Mouse (Mus musculus): ENCODE results near the gene Pus3. TPM values are rescaled to one million over a fixed set of nuclear protein-coding genes. Genes with fewer than 3 reads are reported as not detected.
"Not testable (repeated sequence)": the region's sequence is repeated elsewhere in the genome, so short reads cannot be mapped to it uniquely, and the experiment has no call there.

The Pus3 gene
- total RNA-seq, 1 experiment from 2014 or later: 36.8 TPM

DNA sequence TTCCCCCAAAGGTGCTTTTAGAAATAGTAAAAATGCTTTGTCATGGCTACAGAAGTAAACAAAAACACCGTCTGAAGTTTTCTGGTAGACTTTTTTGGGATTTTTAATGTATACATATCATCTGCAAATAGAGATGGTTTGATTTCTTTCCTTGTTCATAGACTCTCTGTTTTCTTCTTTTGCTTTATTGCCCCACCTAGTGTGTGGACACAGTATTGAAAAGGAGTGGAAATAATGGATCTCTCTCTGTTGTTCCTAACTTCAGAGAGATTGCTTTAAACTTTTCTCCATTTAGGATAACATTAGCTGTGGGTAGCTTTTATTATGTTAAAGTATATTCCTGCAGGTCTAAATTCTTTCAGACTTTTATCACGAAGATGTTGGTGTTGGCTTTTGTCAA is 55.6 kb downstream of the Pus3 start:
- no peak for ATAC-seq (replicated peaks; ENCODE audit: low read depth, poor library complexity, severe bottlenecking)

DNA sequence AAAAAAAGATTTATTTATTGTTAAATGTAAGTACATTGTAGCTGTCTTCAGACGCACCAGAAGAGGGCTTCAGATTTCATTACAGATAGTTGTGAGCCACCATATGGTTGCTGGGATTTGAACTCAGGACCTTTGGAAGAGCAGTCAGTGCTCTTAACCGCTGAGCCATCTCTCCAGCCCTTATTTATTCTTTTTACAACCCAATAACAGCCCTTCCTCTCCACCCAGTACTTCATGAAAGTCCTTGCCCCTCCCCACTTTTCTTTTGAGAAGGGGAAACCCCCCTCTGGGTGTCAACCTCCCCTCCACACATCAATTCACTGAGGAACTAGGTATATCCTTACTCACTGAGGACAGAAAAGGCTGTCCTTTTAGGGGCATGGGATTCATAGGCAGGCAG is 58.4 kb downstream of the Pus3 start:
- ATAC-seq (replicated peaks; ENCODE audit: low read depth, poor library complexity, severe bottlenecking): not testable (repeated sequence)

Other genes with a start within 250 kb of the Pus3 start
- 0.39 and 1.4 TPM in 2 replicates for gene Cdon, start 137.5 kb upstream of the Pus3 start, total RNA-seq (2017)
- gene Gm1113, start 40.3 kb upstream of the Pus3 start, total RNA-seq (2017): not detected in 2 replicates
- 0.05 and 0.49 TPM in 2 replicates for gene Ddx25, start 67 bp upstream of the Pus3 start, total RNA-seq (2017)
- gene Pate2, start 11.7 kb downstream of the Pus3 start, total RNA-seq (2017): 0.82 TPM in 1 of 2 replicates, not detected in the other
- 12.2 and 16.4 TPM in 2 replicates for gene Hyls1, start 11.8 kb downstream of the Pus3 start, total RNA-seq (2017)
- not detected in 2 replicates for gene Pate4, start 53.3 kb downstream of the Pus3 start, total RNA-seq (2017)
- not detected in 2 replicates for gene Pate3, start 89.6 kb downstream of the Pus3 start, total RNA-seq (2017)
- gene Pate1, start 128.8 kb downstream of the Pus3 start, total RNA-seq (2017): not detected in 2 replicates
- not detected in 2 replicates for gene Gm17677, start 182.5 kb downstream of the Pus3 start, total RNA-seq (2017)
- gene Gm17727, start 219.5 kb downstream of the Pus3 start, total RNA-seq (2017): not detected in 2 replicates
- gene Gm27235, start 231.5 kb downstream of the Pus3 start, total RNA-seq (2017): not detected in 2 replicates
- gene D730048I06Rik, start 231.5 kb downstream of the Pus3 start, total RNA-seq (2017): not detected in 2 replicates

Measured in common myeloid progenitor, adult 5-6 weeks (primary cell).